Mouse (Mus musculus) liver, embryonic 14.5 days (tissue): ENCODE data around the gene Ddx31.

Experiments used
- CTCF ChIP-seq: IDR thresholded peaks from 2 replicates; pipeline ENCODE4 v1.5.1; 2016; ENCODE audit warnings: antibody characterized with exemption, low read depth, control low read depth
- EP300 ChIP-seq: IDR thresholded peaks from 2 replicates; pipeline ENCODE4 v1.6.1; 2016; ENCODE audit warnings: antibody characterized with exemption, low read depth

GRCm38 (mm10) chr2:28808841-28809240 lies 31.4 kb upstream of the Ddx31 start:
- TF ChIP-seq CTCF (no peak), EP300 (no peak)
